Mouse (Mus musculus): ENCODE measurements around the gene Clmp.

Clmp gene

DNA sequence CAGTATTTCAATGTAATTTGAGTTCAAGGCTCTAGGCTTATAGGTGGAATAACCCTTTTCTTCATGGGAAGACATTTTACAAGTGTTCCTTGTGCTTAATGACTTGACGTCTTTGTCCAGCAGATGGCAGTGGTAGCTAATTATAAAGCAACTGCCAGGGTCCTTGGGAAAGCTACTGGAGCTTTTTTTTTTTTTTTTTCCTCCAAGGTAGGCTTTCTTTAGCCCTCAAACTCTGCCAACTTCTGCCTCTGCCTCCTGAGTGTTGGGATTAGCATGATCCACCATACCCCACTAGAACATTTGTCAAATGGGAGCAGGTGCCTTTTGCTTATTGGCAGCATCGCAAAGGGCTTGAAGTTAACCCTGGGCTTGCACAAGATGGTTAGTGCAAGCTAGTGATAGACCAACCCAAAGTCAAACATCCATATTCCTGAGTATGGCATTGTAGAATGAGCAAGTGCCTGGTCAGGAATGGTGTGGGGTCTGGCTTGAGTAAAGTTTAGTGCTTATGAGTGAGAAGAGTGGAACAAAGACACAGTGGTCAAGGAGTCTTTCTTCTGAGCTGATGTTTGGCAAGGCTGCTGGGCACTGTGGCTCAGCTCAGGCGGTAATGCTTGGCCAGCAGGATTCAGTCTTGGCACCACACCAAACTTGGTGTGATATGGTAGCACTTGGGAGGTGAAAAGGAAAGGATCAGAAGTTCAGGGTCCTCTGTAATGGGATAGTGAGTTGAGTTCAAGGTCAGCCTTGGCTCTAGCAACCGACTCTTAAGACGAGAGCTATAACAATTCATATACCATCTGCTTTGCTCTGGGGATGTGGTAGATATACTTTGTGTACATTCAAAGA is 120.9 kb downstream of the Clmp start:
- in situ Hi-C loops (cut with MboI; ENCODE audit: low pct_unique_long_range_greater_than_20kb in 1 of 2, low sequenced_read_pairs in 2 of 2, unreplicated experiment in 1 of 2): no loop called here

DNA sequence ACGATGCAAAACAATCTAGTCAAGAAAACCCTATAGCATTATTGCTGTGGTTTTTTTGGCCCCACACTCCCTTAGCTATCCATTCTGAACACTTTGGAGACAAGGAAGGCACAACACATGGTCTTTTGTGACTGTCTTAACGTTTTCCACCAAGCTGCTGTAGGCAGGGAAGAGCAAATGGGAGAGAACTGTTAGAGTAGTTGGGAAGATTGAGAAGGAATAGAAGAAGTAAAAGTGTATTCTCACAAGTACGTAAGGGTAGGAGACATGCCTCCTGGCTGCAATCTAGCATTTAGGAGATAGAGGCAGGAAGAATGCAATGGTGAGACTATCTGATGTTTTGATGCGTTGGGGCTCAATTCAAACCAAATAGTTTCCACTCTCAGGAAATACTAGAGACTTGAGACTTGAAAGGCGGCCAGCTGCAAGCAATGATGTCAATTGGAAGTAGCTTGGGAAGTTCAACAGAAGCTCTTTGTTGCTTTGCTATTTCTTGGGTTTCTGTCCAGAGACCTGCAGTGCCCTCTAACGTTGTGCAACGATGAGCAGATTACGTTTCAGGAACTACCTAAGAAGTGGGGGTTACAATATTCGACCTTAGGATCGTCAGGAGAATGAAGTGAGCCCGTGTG is 121.6 kb downstream of the Clmp start:
- in situ Hi-C loops (cut with MboI; ENCODE audit: low pct_unique_long_range_greater_than_20kb in 1 of 2, low sequenced_read_pairs in 2 of 2, unreplicated experiment in 1 of 2): no loop called here

DNA sequence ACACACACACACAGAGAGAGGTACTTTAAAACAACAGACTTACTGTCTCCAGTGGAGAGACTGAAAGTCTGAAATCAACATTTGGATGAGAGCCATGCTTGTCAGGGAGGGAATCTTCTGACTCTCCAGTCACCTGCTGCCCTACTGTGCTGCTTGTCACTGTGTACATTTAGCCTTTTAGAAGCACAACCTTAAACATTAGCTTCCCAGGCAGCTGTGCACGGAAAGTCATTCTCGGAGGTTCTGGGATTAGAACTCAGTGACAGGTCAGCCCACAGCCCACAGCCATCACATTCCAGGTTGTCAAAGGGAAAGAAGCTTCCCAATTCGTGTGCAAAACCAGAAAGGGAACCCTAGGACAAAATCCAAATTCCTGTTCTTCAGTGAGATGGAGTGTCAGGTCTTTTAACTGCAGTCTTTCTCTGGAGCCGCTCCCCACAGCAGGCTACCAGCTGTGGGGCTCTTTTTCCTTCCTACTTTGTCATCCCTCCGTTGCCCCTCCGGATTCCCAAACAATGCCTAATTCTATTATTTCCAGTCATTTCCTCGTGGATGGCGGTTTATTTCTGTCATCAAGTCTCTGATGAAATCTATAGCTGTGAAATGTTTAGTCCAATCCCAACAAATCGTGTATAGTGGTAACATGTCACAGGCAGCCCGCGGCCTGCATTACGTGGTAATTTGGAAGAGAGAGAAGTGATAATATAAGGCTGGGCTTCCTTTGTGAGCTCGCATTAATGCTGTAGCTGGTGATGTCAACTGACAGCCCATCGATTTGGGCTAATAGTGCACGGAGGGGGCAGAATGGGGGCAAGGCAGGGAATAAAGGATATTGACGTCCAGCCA is 122.5 kb downstream of the Clmp start:
- in situ Hi-C loops (cut with MboI; ENCODE audit: low pct_unique_long_range_greater_than_20kb in 1 of 2, low sequenced_read_pairs in 2 of 2, unreplicated experiment in 1 of 2): no loop called here

DNA sequence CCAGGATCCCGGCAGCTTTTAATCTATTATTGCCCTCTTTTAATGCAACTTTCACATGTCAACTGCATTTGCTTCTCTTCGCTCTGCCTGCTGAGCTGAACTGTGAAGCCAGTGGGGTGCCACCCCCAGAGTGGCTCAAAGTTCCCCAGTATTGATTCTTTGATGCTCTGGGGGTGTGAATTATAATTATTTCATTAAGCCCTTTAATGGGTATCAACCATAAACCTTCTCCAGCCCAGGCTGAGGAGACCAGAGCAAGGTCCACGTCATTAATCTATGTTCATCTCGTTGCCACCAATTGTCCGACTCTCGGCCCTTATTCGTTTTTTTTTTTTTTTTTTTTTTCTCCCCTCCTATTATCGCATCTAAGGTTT is 123.1 kb downstream of the Clmp start:
- in situ Hi-C loops (cut with MboI; ENCODE audit: low pct_unique_long_range_greater_than_20kb in 1 of 2, low sequenced_read_pairs in 2 of 2, unreplicated experiment in 1 of 2): no loop called here

DNA sequence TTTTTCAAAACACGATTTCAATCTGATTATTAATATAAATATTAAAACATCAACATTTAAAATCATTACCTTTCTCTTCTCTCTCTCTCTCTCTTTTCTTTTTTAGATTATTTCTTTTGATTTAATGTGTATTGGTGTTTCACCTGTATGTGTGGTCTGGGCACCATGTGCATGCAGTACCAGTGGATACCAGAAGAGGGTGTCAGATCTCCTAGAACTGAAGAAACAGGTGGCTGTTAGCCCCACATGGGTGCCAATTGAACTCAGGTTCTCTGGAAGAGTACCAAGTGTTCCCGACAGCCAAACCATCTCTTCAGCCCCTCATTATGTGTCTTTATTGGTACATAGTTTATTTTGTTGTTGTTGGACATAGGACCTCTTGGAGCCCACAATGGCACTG is 126.1 kb downstream of the Clmp start:
- in situ Hi-C loops (cut with MboI; ENCODE audit: low pct_unique_long_range_greater_than_20kb in 1 of 2, low sequenced_read_pairs in 2 of 2, unreplicated experiment in 1 of 2): no loop called here

DNA sequence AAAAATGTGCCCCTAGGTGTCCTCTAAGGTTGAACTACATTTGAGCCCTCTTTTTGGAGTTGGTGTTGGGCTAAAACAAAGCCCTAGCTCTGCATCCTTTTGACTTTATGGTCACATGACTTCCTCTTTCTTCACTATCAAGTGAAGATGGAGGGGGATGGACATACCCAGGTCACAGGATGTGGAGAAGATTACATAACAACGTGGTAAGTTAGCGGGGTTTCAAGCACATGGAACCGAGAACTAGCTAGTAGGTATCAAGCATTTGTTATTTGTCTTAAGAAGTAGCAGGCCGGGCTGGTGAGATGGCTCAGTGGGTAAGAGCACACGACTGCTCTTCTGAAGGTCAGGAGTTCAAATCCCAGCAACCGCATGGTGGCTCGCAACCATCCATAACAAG is 128.3 kb downstream of the Clmp start:
- in situ Hi-C loops (cut with MboI; ENCODE audit: low pct_unique_long_range_greater_than_20kb in 1 of 2, low sequenced_read_pairs in 2 of 2, unreplicated experiment in 1 of 2): no loop called here

DNA sequence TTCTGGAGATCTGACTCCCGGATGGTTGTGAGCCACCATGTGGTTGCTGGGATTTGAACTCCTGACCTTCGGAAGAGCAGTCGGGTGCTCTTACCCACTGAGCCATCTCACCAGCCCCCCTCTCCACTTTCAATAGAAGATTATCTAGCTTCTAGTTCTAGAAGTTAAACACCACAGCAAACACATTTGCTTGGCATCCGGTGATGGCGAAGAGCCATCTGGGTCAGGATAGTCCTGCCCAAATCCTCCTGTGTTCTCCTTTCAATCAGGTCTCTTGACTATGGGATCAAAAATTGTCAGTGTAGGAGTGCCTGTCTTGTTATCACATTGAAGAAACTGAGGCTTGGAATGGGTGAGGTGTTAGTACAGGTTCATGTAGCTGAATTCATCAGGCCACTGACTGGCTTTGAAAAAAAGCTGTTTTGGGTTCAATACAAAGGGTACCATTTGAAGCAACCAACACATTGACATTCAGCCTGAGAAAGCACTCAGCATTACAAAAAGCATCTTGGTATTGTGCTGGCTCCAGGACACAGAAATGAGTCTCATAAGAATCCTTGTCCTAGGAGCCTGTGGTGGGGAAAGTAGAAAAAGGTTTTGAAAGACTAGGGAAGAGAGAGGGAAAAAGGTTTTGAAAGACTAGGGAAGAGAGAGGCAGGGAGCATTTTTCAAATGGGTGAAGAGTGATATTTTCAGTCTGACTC is 131.7 kb downstream of the Clmp start:
- in situ Hi-C loops (cut with MboI; ENCODE audit: low pct_unique_long_range_greater_than_20kb in 1 of 2, low sequenced_read_pairs in 2 of 2, unreplicated experiment in 1 of 2): no loop called here

DNA sequence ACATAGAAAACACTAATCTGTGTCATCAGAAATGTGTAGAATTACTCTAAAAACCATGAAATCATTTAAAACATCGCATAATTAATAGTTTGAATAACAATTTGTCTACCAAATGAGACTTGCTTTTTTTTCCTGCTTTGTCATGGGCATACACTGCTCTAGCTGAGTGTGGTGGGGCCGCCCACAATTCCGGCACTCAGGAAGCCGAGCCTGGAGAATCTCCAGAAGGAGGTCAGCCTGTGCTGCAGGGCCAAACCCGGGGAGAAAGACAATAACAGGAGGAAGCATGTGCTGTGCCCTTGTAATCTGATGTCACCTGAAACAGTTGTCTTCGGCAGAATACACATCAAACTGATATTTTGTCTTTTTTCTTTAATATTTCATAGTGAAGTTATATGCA is 139.8 kb downstream of the Clmp start:
- in situ Hi-C loops (cut with MboI; ENCODE audit: low pct_unique_long_range_greater_than_20kb in 1 of 2, low sequenced_read_pairs in 2 of 2, unreplicated experiment in 1 of 2): loop anchor here (10.0 to 25.0 kb wide), 3 partner anchors 162 to 362 kb away; no protein-coding TSS in a partner anchor

DNA sequence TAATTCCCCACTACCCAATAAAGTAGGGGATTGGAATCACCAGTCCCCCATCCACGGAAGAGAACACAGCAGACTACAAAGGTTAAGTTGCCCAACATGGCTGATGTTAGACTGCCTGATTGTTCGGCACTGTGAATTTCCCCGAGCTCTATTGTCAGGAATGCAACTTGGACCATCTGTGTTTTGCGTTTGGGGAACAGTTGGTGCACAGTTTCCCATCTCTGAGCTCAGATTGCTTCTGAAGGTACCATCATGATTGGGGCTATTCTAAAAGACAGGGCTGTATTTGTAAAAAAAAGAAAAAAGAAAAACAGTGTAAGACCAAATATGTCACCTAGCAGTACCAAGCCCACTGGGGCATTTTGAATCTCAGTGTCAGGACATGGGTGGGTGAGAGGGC is 141.6 kb downstream of the Clmp start:
- in situ Hi-C loops (cut with MboI; ENCODE audit: low pct_unique_long_range_greater_than_20kb in 1 of 2, low sequenced_read_pairs in 2 of 2, unreplicated experiment in 1 of 2): loop anchor here (10.0 to 25.0 kb wide), 3 partner anchors 160 to 360 kb away; no protein-coding TSS in a partner anchor

DNA sequence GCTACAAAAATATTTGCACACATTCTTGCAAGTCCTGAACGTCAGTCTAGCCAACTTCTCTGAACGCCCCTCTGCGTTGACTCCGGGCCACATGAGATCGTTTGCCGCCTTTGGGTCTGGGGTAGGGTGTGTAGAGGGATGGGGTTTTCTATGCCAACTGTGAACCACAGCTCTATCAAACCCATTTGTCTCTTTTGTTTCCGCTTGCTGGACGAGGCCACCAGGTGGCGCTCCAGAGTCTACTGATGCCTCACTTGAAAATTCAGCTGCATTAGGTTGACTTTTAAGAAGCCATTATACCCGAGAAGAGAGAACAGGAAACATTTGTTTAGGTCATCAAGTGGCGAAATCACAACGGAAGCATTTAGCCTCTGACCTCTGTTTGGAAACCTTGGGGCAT is 148.8 kb downstream of the Clmp start:
- in situ Hi-C loops (cut with MboI; ENCODE audit: low pct_unique_long_range_greater_than_20kb in 1 of 2, low sequenced_read_pairs in 2 of 2, unreplicated experiment in 1 of 2): loop anchor here in 1 of 2 experiments (25.0 kb wide), 2 partner anchors 153 to 353 kb away; no protein-coding TSS in a partner anchor
